Mouse (Mus musculus): ENCODE results near the gene Dpp9.

The Dpp9 gene

GRCm38 (mm10) chr17:56141702-56142605, 76.8 kb downstream of the Dpp9 start:
- in situ Hi-C loops (cut with MseI, MboI): no loop called here

- in situ Hi-C loops (cut with MseI, MboI): no loop called here
Observed at GRCm38 (mm10) chr17:56139858-56140595, 78.7 kb downstream of the Dpp9 start, which contains the start of gene Sema6b. Gene Sema6b, minus strand, starts transcription at chr17:56140343.

- in situ Hi-C loops (cut with MseI, MboI): no loop called here
Observed at GRCm38 (mm10) chr17:56139355-56139754, 79.3 kb downstream of the Dpp9 start.

GRCm38 (mm10) chr17:56137839-56138613, 80.7 kb downstream of the Dpp9 start:
- in situ Hi-C loops (cut with MseI, MboI): no loop called here

Measured in mouse trophoblast stem cell (cell line).